Mouse (Mus musculus): Measurements from ENCODE around the gene Olfr1148. TPM values are rescaled to one million over a fixed set of nuclear protein-coding genes. Genes with fewer than 3 reads are reported as not detected.

Gene Olfr1148
- not detected for total RNA-seq (2021)
- long read RNA-seq, experiment 1: 0 reads
- long read RNA-seq, experiment 2: 0 reads

- no peak for DNase-seq (ENCODE audit: low spot score in 2 of 2)
Measured at GRCm38 (mm10) chr2:87830233-87830632, at the start of gene Olfr1148. Gene Olfr1148 (plus strand): TSS chr2:87830533.

- DNase-seq (ENCODE audit: low spot score in 2 of 2): no peak
Measured at GRCm38 (mm10) chr2:87800292-87800691, 30.0 kb upstream of the Olfr1148 start, which contains the start of gene Olfr1143. Gene Olfr1143 (plus strand): TSS chr2:87800592.

GRCm38 (mm10) chr2:87809522-87809921 is 20.8 kb upstream of the Olfr1148 start, which contains the start of gene Olfr1145:
Gene Olfr1145 (plus strand): TSS chr2:87809822.
- no peak for DNase-seq (ENCODE audit: low spot score in 2 of 2)

GRCm38 (mm10) chr2:87843693-87844092 is 13.4 kb downstream of the Olfr1148 start, which contains the start of gene Olfr1150-ps1:
Gene Olfr1150-ps1 (plus strand): TSS chr2:87843993.
- no peak for DNase-seq (ENCODE audit: low spot score in 2 of 2)

- no peak for DNase-seq (ENCODE audit: low spot score in 2 of 2)
Measured at GRCm38 (mm10) chr2:87855562-87855961, 25.2 kb downstream of the Olfr1148 start, which contains the start of gene Olfr1151. Gene Olfr1151 (plus strand): TSS chr2:87855862.

- no peak for DNase-seq (ENCODE audit: low spot score in 2 of 2)
Measured at GRCm38 (mm10) chr2:87866192-87866591, 35.9 kb downstream of the Olfr1148 start, which contains the start of gene Olfr1152. Gene Olfr1152 (plus strand): TSS chr2:87866492.

Other genes with a start within 250 kb of the Olfr1148 start
- not detected for gene Olfr1130, start 224.3 kb upstream of the Olfr1148 start, total RNA-seq (2021)
- gene Olfr1131, start 203.4 kb upstream of the Olfr1148 start, total RNA-seq (2021): not detected
- gene Olfr1132, start 193.0 kb upstream of the Olfr1148 start, total RNA-seq (2021): not detected
- not detected for gene Olfr1133, start 183.2 kb upstream of the Olfr1148 start, total RNA-seq (2021)
- not detected for gene Olfr1134, start 172.1 kb upstream of the Olfr1148 start, total RNA-seq (2021)
- not detected for gene Olfr1135, start 156.9 kb upstream of the Olfr1148 start, total RNA-seq (2021)
- not detected for gene Olfr1136, start 136.6 kb upstream of the Olfr1148 start, total RNA-seq (2021)
- gene Olfr1137, start 117.4 kb upstream of the Olfr1148 start, total RNA-seq (2021): not detected
- gene Olfr1138, start 90.6 kb upstream of the Olfr1148 start, total RNA-seq (2021): not detected
- gene Olfr1140, start 86.8 kb upstream of the Olfr1148 start, total RNA-seq (2021): not detected
- not detected for gene Olfr1141, start 76.5 kb upstream of the Olfr1148 start, total RNA-seq (2021)
- not detected for gene Olfr152, start 51.0 kb upstream of the Olfr1148 start, total RNA-seq (2021)
- gene Olfr1143, start 29.9 kb upstream of the Olfr1148 start, total RNA-seq (2021): not detected
- gene Olfr1145, start 20.7 kb upstream of the Olfr1148 start, total RNA-seq (2021): not detected
- not detected for gene Olfr1150-ps1, start 13.5 kb downstream of the Olfr1148 start, total RNA-seq (2021)
- not detected for gene Olfr1151, start 25.3 kb downstream of the Olfr1148 start, total RNA-seq (2021)
- gene Olfr1152, start 36.0 kb downstream of the Olfr1148 start, total RNA-seq (2021): not detected
- gene Olfr1153, start 64.4 kb downstream of the Olfr1148 start, total RNA-seq (2021): not detected
- not detected for gene Olfr1154, start 74.6 kb downstream of the Olfr1148 start, total RNA-seq (2021)
- gene Olfr1155, start 114.6 kb downstream of the Olfr1148 start, total RNA-seq (2021): not detected
- not detected for gene Olfr1156, start 122.6 kb downstream of the Olfr1148 start, total RNA-seq (2021)
- not detected for gene Olfr1157, start 137.8 kb downstream of the Olfr1148 start, total RNA-seq (2021)
- gene Olfr74, start 144.1 kb downstream of the Olfr1148 start, total RNA-seq (2021): not detected
- gene Olfr1158, start 159.6 kb downstream of the Olfr1148 start, total RNA-seq (2021): not detected
- not detected for gene Olfr1160, start 177.7 kb downstream of the Olfr1148 start, total RNA-seq (2021)
- gene Olfr1161, start 192.2 kb downstream of the Olfr1148 start, total RNA-seq (2021): not detected
- not detected for gene Olfr73, start 207.2 kb downstream of the Olfr1148 start, total RNA-seq (2021)
- not detected for gene Olfr1162, start 220.6 kb downstream of the Olfr1148 start, total RNA-seq (2021)
- not detected for gene Olfr1163, start 241.3 kb downstream of the Olfr1148 start, total RNA-seq (2021)

Measured in layer of hippocampus, postnatal 14 days (tissue).